Mouse (Mus musculus) lung, postnatal 14 days (tissue): ENCODE data around the gene Alkbh7.

Experiments used
- DNase-seq: peaks from one replicate; pipeline ENCODE4 v3.0.0; 2021

Gene Alkbh7

GRCm38 (mm10) chr17:56988441-56988840 lies 8.7 kb upstream of the Alkbh7 start:
- no peak for DNase-seq

GRCm38 (mm10) chr17:56988921-56989430 lies 8.2 kb upstream of the Alkbh7 start:
- DNase-seq: no peak

- peak; percentile 77 for DNase-seq
These were observed 7.5 kb upstream of the Alkbh7 start for GRCm38 (mm10) chr17:56989467-56990114.

GRCm38 (mm10) chr17:56990115-56990746 lies 6.9 kb upstream of the Alkbh7 start, which contains the start of gene Clpp:
TSS of gene Clpp (plus strand) at chr17:56990305.
- peak; percentile 94 for DNase-seq

GRCm38 (mm10) chr17:56990966-56991365 lies 6.2 kb upstream of the Alkbh7 start:
- no peak for DNase-seq

GRCm38 (mm10) chr17:56995046-56995445 lies 2.1 kb upstream of the Alkbh7 start:
- DNase-seq: no peak

GRCm38 (mm10) chr17:56996506-56996905 lies 633 bp upstream of the Alkbh7 start:
- DNase-seq: no peak

- DNase-seq: no peak
These were observed 2.3 kb downstream of the Alkbh7 start for GRCm38 (mm10) chr17:56999414-56999813.

GRCm38 (mm10) chr17:56999968-57000609 lies 3.0 kb downstream of the Alkbh7 start, which contains the start of gene Pspn:
TSS of gene Pspn (minus strand) at chr17:57000018.
- no peak for DNase-seq

- no peak for DNase-seq
These were observed 4.1 kb downstream of the Alkbh7 start for GRCm38 (mm10) chr17:57001228-57001627.

- no peak for DNase-seq
These were observed 6.9 kb downstream of the Alkbh7 start for GRCm38 (mm10) chr17:57003994-57004393.

GRCm38 (mm10) chr17:57007137-57007905 lies 10.2 kb downstream of the Alkbh7 start:
- no peak for DNase-seq

- DNase-seq: no peak
These were observed 13.7 kb downstream of the Alkbh7 start for GRCm38 (mm10) chr17:57010911-57011235.

- peak; percentile 92 for DNase-seq
These were observed 14.3 kb downstream of the Alkbh7 start, which contains the start of the genes Gtf2f1 and Gm17949 for GRCm38 (mm10) chr17:57011236-57012141. TSS of gene Gtf2f1 (minus strand) at chr17:57011288. TSS of gene Gm17949 (plus strand) at chr17:57011469.

- DNase-seq: no peak
These were observed 15.2 kb downstream of the Alkbh7 start for GRCm38 (mm10) chr17:57012245-57012795.

- DNase-seq: no peak
These were observed 22.6 kb downstream of the Alkbh7 start for GRCm38 (mm10) chr17:57019693-57020092.

- no peak for DNase-seq
These were observed 23.8 kb downstream of the Alkbh7 start for GRCm38 (mm10) chr17:57020960-57021359.

- no peak for DNase-seq
These were observed 30.3 kb downstream of the Alkbh7 start for GRCm38 (mm10) chr17:57027471-57027870.

- DNase-seq: no peak
These were observed 32.6 kb downstream of the Alkbh7 start for GRCm38 (mm10) chr17:57029691-57030090.

- peak; percentile 35 for DNase-seq
These were observed 34.0 kb downstream of the Alkbh7 start, which contains the start of gene Khsrp for GRCm38 (mm10) chr17:57030931-57031660. TSS of gene Khsrp (minus strand) at chr17:57031522.
